Mouse (Mus musculus) embryo, embryonic 11 days (tissue): Measurements from ENCODE around the gene Slc16a7.

Experiments
- DNase-seq: peaks from one replicate; pipeline ENCODE4 v3.0.0-alpha.2; 2015

The Slc16a7 gene

DNA sequence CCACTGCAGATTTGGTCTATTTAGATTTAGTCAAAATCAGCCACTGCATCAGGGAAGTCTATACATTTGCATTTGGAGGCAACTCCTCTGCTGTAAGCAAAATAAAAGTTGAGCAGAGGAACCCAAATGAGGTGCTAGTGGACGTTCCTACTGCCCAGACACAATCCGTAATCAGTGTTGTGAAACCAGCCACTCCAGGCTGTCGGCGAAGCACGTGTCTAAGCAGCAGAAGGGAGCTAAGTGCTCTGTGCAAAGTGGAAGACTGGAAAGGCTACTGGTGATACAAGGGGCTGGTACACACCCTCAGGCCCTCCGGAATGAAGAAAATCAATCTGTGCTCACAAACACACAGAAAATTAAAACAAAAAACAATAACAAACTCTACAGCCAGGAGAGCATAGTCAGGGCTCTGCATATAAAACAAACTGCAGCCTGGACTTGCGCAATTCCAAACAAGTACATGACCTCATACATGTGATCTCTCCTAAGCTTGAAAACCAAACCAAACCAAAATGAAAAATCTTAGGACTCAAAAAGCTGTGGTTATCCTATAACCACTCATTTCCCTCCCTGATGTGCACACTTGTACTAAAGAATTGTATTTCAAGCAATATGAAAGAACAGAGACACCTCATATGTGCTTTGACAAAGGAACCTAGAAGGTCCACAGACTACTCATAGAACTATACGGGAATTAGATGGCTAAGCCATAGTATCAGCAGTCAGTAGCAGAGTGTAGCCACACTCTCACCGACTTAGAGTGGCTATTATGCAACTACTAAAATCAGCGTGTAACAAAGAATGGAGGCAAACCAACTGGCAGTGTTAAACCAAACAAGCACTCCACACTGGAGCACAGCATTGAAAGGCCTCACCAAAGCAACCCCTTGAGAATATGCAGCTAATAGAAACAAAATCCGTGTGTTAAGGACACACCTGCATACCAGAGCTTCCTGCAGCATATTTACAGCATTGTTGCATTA is 67.5 kb downstream of the Slc16a7 start:
- DNase-seq = no peak

DNA sequence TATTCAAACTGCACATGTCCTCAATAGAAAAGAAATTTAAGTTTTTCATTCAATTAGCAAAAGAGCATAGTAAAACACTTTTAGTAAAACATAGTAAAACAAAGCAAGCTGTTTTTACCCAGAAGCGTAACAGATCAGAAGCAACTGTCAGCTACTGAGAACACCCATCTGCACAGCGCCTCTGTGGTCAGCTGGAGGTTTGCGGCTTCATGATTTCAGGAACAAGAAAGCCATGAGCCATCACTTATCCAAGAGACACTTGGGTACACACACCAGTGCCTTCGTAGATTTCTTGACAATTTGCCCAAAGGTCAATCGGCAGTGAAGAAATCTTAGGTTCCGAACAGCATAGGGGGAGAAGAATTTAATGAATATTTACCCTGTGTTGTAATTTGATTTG is 71.9 kb downstream of the Slc16a7 start:
- no peak for DNase-seq

DNA sequence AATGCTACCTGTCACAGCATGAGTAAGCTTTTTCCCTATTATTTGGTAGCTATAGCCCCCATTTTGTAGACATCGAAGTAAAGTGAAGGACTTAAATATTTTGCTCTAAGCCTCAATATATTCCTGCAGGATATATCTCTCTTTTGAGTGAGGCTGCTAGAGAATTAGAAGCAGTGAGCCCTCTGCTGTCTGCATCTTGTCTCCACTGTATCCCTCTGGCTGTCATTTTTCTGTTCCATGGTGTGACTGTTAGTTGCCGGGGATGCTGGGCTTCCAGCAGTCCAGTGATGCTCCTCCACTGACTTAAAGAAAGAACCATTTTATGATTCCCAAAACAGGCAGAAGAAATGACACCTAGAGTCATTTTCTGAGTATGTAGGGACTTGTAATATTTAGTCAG is 78.4 kb downstream of the Slc16a7 start:
- DNase-seq = no peak

DNA sequence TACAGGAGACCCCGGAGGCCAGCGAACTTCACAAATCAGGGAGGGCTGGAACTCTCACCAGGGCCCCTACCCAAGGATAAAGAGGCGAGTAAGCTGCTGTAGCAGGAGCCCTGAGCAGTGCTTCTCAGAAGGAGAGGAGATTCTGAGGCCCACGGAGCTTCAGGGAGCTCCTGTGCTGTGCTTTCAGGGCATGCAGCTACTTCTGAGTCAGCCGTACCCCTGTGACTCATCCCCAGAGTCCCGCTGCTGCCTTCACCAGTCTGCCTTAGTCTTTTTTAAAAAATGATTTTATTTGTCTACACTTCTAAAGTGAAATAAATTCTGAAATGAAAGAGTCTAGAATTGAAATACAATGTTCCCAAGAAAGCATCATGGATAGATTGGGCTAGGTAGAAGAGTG is 91.2 kb downstream of the Slc16a7 start:
- no peak for DNase-seq

DNA sequence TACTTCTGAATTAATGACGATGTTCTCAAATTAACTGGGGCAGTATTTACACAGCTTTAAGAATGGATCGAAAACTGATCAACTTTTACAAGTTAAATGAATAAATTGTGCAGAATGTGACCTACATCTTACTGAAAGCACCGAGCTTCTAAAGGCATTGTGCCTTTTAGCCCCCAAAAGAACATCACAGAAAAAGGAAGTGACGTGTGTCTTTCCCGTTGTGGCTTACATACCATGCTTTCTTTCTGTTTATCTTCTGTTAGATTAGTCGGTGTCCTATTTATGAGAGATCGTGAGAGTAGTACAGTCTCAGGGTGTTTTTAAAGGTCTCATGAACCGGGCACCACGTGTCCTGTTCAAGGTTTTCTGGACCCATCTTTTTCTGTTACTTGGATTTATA is 98.9 kb downstream of the Slc16a7 start:
- DNase-seq = no peak

DNA sequence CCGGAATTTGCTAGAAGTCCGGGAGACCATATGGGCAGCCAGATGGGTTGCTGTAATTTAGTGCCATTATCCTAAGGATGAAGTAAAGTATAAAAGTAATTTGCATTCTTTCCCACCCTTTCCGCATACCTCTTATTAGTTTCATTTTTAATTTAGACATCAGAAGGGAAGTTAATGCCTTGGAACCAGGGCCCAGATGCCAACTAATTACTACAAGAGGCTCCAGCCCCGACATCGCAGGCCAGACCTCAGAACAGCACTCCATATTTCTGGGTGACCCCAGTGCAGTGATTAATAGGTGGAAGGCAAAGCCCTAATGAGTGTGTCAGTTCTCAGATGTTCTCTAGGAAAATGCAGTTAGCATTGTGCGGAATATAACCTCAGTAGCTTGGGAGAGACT is 100.7 kb downstream of the Slc16a7 start:
- DNase-seq = no peak

DNA sequence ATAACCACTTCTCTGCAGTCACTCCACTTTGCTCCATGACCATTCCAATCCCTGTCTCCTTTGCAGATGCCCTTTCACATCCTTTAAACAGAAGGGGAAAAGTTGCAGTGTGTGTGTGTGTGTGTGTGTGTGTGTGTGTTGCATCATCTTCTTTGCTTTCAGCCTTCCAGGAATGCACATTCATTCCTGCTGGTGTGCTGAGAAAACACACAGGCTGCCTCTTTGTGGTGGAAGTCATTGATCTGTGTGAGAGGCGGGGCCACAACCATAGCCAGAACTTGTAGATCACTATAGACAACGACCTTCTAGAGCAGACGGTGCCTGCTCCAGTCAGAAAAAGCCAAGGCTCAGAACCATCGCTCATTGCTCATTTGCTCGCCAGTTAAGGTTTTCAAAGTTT is 103.9 kb downstream of the Slc16a7 start:
- no peak for DNase-seq

DNA sequence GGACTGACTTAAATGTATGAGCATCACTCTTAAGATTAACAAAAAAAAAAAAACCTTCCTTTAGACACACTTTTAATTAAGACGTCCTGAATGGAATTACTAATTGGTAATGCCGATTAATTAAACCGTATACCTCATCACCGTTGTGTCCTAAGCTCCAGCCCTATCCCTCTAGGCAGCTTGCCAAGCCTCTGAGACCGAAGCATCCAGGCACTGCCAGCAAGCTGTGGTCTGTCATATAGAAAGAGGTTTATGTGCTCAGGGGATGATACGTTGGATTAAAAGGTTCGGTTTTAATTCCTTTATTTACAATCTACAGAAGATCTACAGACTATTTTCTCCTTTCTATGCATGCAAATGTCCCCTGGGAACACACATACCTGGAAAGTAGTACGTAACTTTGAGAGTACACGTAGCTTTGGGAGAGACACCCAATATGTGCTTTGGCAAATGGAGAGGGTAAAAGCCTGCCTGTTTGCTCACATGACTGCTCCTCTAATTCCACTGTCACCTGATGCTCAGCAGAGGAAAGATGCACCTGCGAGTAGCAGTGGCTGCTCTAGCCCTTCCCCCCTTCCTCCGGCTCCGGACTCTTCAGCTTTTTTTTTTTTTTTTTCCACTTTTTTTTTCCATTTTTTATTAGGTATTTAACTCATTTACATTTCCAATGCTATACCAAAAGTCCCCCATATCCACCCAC is 114.0 kb downstream of the Slc16a7 start:
- no peak for DNase-seq

DNA sequence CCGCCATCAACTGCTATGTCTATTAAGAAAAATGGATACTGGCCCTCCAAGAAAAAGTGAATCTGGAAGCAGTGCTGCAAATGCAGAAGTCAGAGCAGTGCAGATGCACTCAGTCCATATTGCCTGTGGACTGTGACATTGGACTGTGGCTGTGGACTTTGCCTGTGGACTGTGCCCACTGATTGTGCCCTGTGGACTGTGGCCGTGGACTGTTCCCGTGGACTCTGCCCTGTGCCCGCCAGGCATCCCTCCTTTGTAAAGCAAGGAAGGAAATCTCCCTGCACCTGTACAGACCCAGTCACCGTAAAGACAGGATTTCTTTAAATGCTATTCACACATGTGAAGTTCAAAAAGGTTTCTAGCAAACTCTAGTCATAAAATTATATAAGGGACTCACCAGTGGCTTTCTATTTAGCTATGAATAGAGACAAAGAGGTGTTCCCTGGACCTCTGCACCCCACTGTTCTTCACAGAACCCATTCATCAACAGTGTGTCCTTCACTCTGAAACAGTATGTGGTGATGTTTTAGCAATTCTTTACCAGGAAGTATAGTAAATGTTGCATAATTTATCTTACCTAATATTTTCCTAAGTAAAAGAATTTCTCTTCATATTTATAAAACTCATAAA is 114.6 kb downstream of the Slc16a7 start:
- no peak for DNase-seq

DNA sequence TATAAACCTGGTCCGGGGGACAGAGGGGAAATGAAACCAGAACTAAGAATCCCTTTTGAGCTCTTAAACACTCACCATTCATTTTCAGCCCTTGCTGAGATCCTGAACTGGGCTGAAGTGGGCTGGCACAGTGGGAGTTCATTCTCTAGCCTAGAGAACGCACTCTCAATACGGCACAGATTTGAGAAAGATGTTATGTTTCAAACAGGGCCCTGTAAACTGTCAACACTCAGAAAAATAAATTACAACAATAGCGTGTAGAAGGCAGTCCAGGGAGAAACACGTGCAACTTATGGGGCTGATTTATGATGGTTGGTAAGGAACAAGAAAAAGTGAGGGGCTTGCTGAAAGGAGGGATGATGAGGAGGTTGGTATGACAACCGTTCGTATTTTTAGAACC is 115.5 kb downstream of the Slc16a7 start:
- no peak for DNase-seq

DNA sequence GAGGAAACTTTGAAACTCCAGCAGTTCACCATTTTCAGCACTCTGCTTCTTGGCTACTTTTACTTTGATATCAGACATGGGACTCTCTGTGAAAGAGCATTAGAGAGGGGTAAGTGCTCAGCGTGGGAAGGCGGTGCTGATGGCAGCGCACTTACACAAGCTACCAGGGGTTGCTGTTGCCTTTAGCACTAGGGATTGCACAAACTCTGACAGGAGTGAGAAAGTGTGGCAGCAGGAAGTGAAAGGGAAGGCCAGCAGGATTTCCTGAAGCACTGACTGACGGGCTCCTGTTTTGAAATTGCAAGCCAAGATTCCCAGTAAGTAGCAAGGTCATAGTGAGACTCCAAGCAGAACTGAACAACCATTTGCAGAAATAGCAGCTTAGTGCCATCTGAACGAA is 117.8 kb downstream of the Slc16a7 start:
- DNase-seq = no peak

DNA sequence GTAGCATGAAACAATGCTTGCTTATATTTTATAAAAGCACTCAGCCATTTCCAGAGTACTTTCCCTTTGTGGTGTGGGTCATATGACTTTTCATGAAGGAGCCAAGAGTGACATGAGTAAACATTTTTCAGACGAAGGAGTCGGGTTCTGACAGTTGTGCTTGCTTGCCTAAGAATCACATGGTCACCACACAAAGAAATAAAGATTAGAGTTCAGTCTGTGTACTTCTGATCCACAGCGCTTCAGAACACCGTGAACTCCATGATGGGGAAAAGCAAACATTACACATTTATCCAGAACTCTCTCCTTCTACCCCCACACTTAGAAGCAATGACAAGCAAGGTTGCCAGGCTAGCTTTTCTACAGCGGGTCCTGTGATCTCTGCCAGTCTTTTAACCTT is 119.0 kb downstream of the Slc16a7 start:
- no peak for DNase-seq

DNA sequence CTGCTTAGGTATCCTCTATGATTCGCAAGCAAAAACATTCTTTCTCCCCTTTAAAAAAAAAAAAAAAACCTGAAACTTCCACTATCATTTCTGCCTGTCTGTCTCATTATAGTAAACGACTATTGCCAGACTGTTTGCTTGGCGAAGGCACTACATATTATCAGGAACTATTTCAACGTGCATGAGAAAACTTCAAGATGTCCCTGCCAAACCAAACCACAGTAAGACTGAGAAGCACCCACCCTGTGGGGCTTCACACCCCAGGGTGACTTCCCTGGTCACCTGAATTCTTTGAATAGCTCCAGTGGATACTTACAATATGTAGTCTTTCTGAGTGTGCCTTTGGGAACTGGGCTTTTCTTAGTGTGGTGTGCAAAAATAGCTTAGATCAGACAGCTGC is 122.9 kb downstream of the Slc16a7 start:
- no peak for DNase-seq

DNA sequence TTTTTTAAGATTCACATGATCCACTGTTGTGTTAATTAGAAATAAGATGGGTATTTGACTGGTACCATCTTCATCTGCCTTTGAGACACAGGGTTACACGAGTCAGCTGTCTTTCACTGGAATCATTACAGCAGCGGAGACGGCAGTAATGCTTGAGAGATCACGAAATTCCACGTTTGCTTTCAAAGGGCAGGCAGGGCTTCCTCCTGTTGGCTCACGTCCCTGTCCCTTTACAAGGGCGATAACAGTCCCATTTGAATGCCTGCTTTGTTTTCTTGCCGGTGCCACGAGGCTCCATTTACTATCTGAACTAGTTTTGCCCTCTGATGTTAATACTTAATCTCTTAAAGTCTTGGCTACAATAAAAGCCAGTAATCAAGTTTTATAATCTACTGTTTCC is 123.4 kb downstream of the Slc16a7 start:
- DNase-seq = no peak

DNA sequence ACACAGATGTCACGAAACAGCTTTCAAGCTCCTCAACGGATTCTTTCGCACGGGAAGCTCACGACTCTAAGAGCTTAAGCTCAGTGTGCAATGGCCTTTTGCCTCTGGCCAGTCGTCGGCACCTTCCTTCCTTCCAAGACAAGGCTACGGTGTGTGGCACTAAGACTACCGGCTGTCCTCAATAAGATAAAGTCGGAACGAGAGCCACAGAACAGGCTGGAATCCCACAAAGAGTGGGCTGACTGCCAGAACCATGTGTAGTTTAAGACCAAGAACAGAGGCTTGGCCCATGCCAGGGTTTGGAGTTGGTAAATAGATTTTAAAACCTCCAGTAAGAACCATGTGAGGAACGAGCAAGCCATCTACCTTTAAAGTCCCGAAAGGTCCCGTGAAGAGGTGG is 123.8 kb downstream of the Slc16a7 start:
- no peak for DNase-seq

DNA sequence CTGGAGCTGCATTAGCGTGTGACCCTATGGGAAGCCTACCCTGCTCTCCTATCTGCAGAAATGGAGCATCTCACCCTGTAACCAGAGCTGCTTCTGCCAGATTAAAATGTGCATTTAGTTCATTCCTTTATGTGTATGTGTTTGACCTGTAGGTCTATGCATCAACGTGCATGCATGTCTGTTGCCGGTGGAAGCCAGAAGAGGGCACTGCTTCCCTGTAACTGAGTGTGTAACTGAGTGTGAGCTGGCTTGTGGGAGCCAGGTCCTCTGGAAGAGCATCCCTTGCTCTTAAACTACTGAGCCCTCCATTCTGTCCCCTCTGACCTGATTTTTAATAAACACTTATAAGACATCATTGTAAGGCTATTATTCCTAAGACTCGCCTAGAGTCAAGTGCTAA is 124.3 kb downstream of the Slc16a7 start:
- DNase-seq = peak; percentile 63

DNA sequence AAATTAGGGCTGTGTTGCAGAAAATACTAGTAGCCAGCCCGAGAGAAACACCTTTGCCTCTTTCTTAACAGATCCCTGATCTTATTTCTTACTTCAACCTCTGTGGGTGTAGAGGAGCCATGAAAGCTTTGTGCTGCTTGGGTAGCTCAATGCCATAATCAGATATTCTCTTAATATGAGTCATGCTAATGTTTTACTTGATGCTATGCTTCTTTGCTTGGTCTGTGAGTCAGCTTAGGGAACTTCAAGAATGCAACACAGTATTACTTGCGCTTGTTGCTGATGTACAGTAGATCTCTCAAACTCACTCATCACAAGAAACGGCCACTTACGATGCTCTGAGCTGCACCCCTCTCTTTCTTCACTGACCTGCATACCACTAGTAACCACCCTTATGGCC is 133.4 kb downstream of the Slc16a7 start:
- no peak for DNase-seq

DNA sequence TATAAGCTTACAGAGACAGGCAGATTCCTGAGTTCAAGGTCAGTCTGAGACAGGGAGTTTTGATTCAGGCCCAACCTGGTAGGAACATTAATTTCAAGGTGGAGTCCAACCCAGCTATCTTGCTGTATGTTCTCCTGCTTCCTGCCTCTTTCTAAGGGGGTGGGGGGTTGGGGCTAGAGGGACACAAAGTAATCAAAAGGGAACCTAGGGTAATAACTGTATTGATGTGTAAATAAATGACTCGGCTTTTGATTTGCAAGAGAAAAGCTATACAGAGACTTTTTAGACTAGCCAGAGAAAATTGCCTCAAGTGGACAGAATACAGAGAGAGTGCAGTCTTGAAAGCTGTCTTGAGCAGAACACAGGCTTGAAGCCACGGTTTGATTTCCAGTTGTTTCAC is 174.7 kb downstream of the Slc16a7 start:
- no peak for DNase-seq

DNA sequence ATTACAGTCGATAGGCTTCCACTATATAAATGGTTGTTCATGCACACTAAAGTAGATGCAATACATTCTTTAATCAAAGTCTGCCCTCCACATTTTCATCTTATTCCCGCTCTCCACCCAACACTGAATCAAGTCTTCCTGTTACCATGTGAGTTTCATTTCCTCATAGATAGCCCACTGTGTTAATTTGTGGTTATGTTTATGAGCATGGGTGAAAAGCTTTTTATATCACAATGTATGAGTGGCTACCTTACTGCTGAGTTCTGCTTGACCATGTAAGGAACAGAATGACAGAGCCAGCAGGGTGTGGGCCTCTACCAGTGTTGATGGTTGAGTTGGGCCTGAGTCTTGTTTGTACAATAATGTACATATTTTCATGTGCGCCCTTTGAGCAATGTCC is 175.5 kb downstream of the Slc16a7 start:
- no peak for DNase-seq

DNA sequence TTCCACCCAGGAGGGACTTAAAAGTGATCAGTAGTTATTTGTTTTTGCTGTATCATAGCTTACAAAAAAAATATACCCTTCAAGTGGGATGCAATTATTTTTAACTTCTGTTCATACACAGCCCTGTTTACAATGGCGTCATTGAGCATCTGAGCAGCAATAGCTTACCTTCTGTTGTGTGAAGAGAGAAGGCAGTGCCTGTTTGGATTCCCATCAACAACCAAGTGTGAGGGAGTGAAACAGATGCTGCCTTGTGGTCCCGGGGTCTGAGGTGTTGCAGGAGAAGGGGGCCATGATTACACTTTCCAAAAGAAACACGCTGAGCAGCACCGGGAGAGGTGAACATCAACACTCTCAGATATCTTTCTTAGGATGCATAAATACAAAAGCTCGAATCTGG is 201.7 kb downstream of the Slc16a7 start:
- no peak for DNase-seq

DNA sequence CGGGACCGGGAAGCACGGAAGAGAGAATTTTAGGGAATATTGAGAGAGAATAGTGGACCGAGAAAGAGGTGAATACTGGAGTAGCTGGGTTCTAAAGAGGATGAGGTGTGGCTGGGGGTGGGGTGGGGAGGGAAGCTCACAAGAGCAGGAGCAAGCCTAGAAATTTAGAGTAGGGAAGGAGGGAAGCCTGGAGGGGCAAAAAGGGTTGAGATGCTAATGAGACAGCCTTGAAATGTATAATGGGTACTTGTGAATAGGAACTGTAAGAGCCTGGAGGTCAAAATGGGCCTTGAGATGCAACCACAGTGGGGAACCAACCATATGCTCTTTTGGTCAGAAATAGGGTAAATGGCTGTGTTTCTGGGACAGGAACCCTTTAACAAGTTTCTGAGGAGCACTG is 203.9 kb downstream of the Slc16a7 start:
- DNase-seq = no peak

DNA sequence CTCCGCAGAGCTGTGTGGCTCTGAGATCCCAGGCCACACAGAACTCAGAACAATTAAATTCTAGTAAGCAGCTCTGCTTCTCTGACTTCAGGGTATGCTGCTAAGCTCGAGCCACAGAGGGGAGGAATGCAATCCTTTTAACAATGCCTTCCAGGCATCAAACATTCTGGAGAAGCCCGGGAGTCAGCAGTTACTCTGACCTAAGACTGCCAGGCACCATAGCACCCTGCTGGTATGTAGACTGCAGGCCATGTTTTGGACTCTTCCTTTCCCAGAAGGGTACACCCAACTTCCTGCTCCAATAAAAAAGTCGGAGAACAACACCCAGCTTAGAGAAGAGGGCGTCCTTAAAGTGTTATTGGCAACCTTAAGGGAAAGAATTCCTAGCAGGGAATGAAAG is 205.1 kb downstream of the Slc16a7 start:
- DNase-seq = no peak

DNA sequence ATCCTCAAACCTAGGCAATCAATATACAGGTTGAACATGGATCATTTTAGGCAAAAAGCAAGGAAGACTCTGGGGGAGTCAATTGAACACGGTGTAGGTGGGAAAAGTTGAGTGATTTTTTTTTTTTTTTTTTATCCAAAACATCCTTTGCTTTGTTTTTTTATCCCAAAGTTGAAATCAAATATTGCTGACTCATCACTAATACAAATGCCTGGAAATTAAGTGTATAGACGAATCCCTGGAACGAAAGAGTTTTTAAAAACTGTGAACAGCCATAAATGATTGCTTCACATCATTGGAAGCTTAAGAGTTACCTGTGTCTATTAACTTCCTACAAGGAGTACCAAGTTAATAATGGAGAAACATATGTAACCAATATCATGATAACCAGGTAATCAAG is 206.7 kb downstream of the Slc16a7 start:
- no peak for DNase-seq

DNA sequence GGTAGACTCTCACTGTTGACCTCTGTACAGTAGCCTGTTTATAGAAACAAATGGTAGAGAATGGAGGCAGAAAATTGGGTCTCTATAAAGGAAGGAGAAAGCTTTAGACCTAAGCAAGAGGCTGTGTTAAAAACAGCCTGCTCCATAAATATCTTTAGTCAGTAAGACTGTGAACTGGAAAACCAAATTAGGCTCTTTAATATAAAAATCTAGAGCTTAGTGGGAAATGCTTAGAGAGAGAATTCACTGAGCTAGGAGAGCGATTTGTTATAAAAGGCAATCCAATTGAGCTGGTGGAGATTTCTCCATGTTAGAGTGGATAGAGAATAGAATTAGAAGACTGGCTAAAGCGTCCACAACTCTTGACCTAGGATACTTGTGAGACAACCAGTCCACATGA is 211.5 kb downstream of the Slc16a7 start:
- no peak for DNase-seq
